Mouse (Mus musculus): Measurements from ENCODE around the gene Evl. TPM values are rescaled to one million over a fixed set of nuclear protein-coding genes. Genes with fewer than 3 reads are reported as not detected.

Gene Evl
- polyA plus RNA-seq, 1 experiment from 2014 or later = 147 TPM

GRCm38 (mm10) chr12:108657350-108657749 lies 102.8 kb downstream of the Evl start:
- Histone ChIP-seq H3K4me1 (no peaks in the 10 kb centered on the region), H3K9ac (no peak overlapping the region), H3K36me3 (ENCODE audit: poor library complexity, severe bottlenecking) (peaks cover 76% of the 10 kb centered on the region), H3K4me3 (no peak overlapping the region), H3K27me3 (no peaks in the 10 kb centered on the region), H3K4me2 (no peak overlapping the region), H3K27ac (no peak overlapping the region), H3K9me3 (replicated peaks) (no peaks in the 10 kb centered on the region)
- no peak for ATAC-seq
- 86% methylated on average over 1 of the region's 1 CpGs for WGBS

GRCm38 (mm10) chr12:108668606-108669235 lies 114.2 kb downstream of the Evl start:
- peaks cover 49% of the 10 kb centered on the region for H3K36me3 ChIP-seq (ENCODE audit: poor library complexity, severe bottlenecking)
- peak; percentile 71 for ATAC-seq

GRCm38 (mm10) chr12:108671541-108671940 lies 117.0 kb downstream of the Evl start:
- H3K4me2 ChIP-seq = no peak overlapping the region
- H3K9me3 ChIP-seq (replicated peaks) = no peaks in the 10 kb centered on the region
- H3K4me3 ChIP-seq = no peak overlapping the region
- WGBS = 97% methylated on average over 2 of the region's 2 CpGs
- no peak for ATAC-seq
- H3K27ac ChIP-seq = no peak overlapping the region
- no peaks in the 10 kb centered on the region for H3K27me3 ChIP-seq
- peaks cover 19% of the 10 kb centered on the region for H3K4me1 ChIP-seq
- no peak overlapping the region for H3K9ac ChIP-seq
- H3K36me3 ChIP-seq (ENCODE audit: poor library complexity, severe bottlenecking) = peaks cover 68% of the 10 kb centered on the region

More at GRCm38 (mm10) chr12:108668606-108669235, 114.2 kb downstream of the Evl start:
- 65% methylated on average over 8 of the region's 8 CpGs for WGBS
- no peaks in the 10 kb centered on the region for H3K27me3 ChIP-seq
- no peak overlapping the region for H3K4me3 ChIP-seq
- H3K9me3 ChIP-seq (replicated peaks) = no peaks in the 10 kb centered on the region
- no peak overlapping the region for H3K9ac ChIP-seq
- H3K4me2 ChIP-seq = no peak overlapping the region
- H3K27ac ChIP-seq = peak overlapping the region; percentile 76
- H3K4me1 ChIP-seq = peaks cover 19% of the 10 kb centered on the region

GRCm38 (mm10) chr12:108672908-108673307 lies 118.4 kb downstream of the Evl start:
- Histone ChIP-seq H3K4me1 (peaks cover 17% of the 10 kb centered on the region), H3K27ac (no peak overlapping the region), H3K9ac (no peak overlapping the region), H3K4me3 (no peak overlapping the region), H3K27me3 (no peaks in the 10 kb centered on the region), H3K4me2 (no peak overlapping the region), H3K9me3 (replicated peaks) (no peaks in the 10 kb centered on the region), H3K36me3 (ENCODE audit: poor library complexity, severe bottlenecking) (peaks cover 76% of the 10 kb centered on the region)
- 91% methylated on average over 4 of the region's 4 CpGs for WGBS
- no peak for ATAC-seq

- Histone ChIP-seq H3K4me3 (no peak overlapping the region), H3K4me2 (no peak overlapping the region), H3K4me1 (peaks cover 10% of the 10 kb centered on the region), H3K36me3 (ENCODE audit: poor library complexity, severe bottlenecking) (peaks cover 78% of the 10 kb centered on the region), H3K27ac (no peak overlapping the region), H3K27me3 (no peaks in the 10 kb centered on the region), H3K9ac (no peak overlapping the region), H3K9me3 (replicated peaks) (no peaks in the 10 kb centered on the region)
- no peak for ATAC-seq
- WGBS = 74% methylated on average over 3 of the region's 3 CpGs
Observed at GRCm38 (mm10) chr12:108673546-108673945, 119.0 kb downstream of the Evl start.

GRCm38 (mm10) chr12:108674502-108674901 lies 120.0 kb downstream of the Evl start:
- WGBS = 87% methylated on average over 4 of the region's 4 CpGs
- Histone ChIP-seq H3K36me3 (ENCODE audit: poor library complexity, severe bottlenecking) (peaks cover 86% of the 10 kb centered on the region), H3K4me1 (peaks cover 2% of the 10 kb centered on the region; the same call in 1 of the 2 replicates), H3K4me3 (no peak overlapping the region), H3K27ac (no peak overlapping the region), H3K9me3 (replicated peaks) (no peaks in the 10 kb centered on the region), H3K4me2 (no peak overlapping the region), H3K27me3 (no peaks in the 10 kb centered on the region), H3K9ac (no peak overlapping the region)
- no peak for ATAC-seq

GRCm38 (mm10) chr12:108674916-108675315 lies 120.4 kb downstream of the Evl start:
- WGBS = 94% methylated on average over 2 of the region's 2 CpGs

GRCm38 (mm10) chr12:108675614-108676401 lies 121.3 kb downstream of the Evl start:
- Histone ChIP-seq H3K9ac (no peak overlapping the region), H3K4me2 (no peak overlapping the region), H3K27me3 (no peaks in the 10 kb centered on the region), H3K27ac (no peak overlapping the region), H3K4me1 (no peaks in the 10 kb centered on the region), H3K36me3 (ENCODE audit: poor library complexity, severe bottlenecking) (peaks cover 85% of the 10 kb centered on the region), H3K4me3 (no peak overlapping the region), H3K9me3 (replicated peaks) (no peaks in the 10 kb centered on the region)
- 84% methylated on average over 8 of the region's 8 CpGs for WGBS
- ATAC-seq = no peak

More at GRCm38 (mm10) chr12:108674916-108675315, 120.4 kb downstream of the Evl start:
- Histone ChIP-seq H3K9ac (no peak overlapping the region), H3K36me3 (ENCODE audit: poor library complexity, severe bottlenecking) (peaks cover 86% of the 10 kb centered on the region), H3K27ac (no peak overlapping the region), H3K4me3 (no peak overlapping the region), H3K4me2 (no peak overlapping the region), H3K9me3 (replicated peaks) (no peaks in the 10 kb centered on the region), H3K4me1 (no peaks in the 10 kb centered on the region), H3K27me3 (no peaks in the 10 kb centered on the region)
- no peak for ATAC-seq

GRCm38 (mm10) chr12:108677116-108677515 lies 122.6 kb downstream of the Evl start:
- 93% methylated on average over 5 of the region's 5 CpGs for WGBS
- no peak overlapping the region for H3K4me3 ChIP-seq
- H3K36me3 ChIP-seq (ENCODE audit: poor library complexity, severe bottlenecking) = peaks cover 86% of the 10 kb centered on the region
- H3K9me3 ChIP-seq (replicated peaks) = no peaks in the 10 kb centered on the region
- no peaks in the 10 kb centered on the region for H3K27me3 ChIP-seq
- no peaks in the 10 kb centered on the region for H3K4me1 ChIP-seq
- no peak for ATAC-seq
- H3K4me2 ChIP-seq = no peak overlapping the region
- H3K27ac ChIP-seq = no peak overlapping the region
- no peak overlapping the region for H3K9ac ChIP-seq

GRCm38 (mm10) chr12:108678366-108678765 lies 123.8 kb downstream of the Evl start:
- Histone ChIP-seq H3K27ac (no peak overlapping the region), H3K27me3 (no peaks in the 10 kb centered on the region), H3K9me3 (replicated peaks) (no peaks in the 10 kb centered on the region), H3K4me2 (no peak overlapping the region), H3K9ac (no peak overlapping the region), H3K4me1 (no peaks in the 10 kb centered on the region), H3K36me3 (ENCODE audit: poor library complexity, severe bottlenecking) (peaks cover 88% of the 10 kb centered on the region), H3K4me3 (no peak overlapping the region)
- ATAC-seq = no peak
- whole genome bisulfite sequencing = 86% methylated on average over 4 of the region's 4 CpGs

- Histone ChIP-seq H3K4me3 (no peak overlapping the region), H3K9ac (no peak overlapping the region), H3K4me1 (no peaks in the 10 kb centered on the region), H3K27me3 (no peaks in the 10 kb centered on the region), H3K4me2 (no peak overlapping the region), H3K9me3 (replicated peaks) (no peaks in the 10 kb centered on the region), H3K27ac (no peak overlapping the region), H3K36me3 (ENCODE audit: poor library complexity, severe bottlenecking) (peaks cover 93% of the 10 kb centered on the region)
- 91% methylated on average over 8 of the region's 8 CpGs for WGBS
- no peak for ATAC-seq
Observed at GRCm38 (mm10) chr12:108680861-108681260, 126.3 kb downstream of the Evl start.

- Histone ChIP-seq H3K36me3 (ENCODE audit: poor library complexity, severe bottlenecking) (peaks cover 93% of the 10 kb centered on the region), H3K27me3 (no peaks in the 10 kb centered on the region), H3K9ac (no peak overlapping the region), H3K9me3 (replicated peaks) (no peaks in the 10 kb centered on the region), H3K27ac (no peak overlapping the region), H3K4me2 (no peak overlapping the region), H3K4me1 (no peaks in the 10 kb centered on the region), H3K4me3 (no peak overlapping the region)
- 90% methylated on average over 13 of the region's 13 CpGs for WGBS
- ATAC-seq = no peak
Observed at GRCm38 (mm10) chr12:108682240-108683023, 127.9 kb downstream of the Evl start.
